Mouse (Mus musculus) hindbrain, postnatal 0 days (tissue): Measurements from ENCODE around the gene Lrrfip2. TPM values are rescaled to one million over a fixed set of nuclear protein-coding genes. Genes with fewer than 3 reads are reported as not detected.
A peak's percentile ranks its signal among the peaks of the same experiment; 100 is the strongest.

ENCODE experiments used
- ATAC-seq: fragments of 200-750 bp; cut with Nextera tagmentation; 2 replicates; pipeline ENCODE4 v1.8.0; 2017; ENCODE audit warnings: mild to moderate bottlenecking, moderate TSS enrichment, moderate library complexity
- DNase-seq: peaks from one replicate; pipeline ENCODE4 v3.0.0-alpha.2; 2015; ENCODE audit warnings: low spot score
- H3K27ac ChIP-seq: fragments of 300-500 bp; sonication (generic); 2 replicates; pipeline ENCODE4 v1.5.1; 2014; ENCODE audit warnings: mild to moderate bottlenecking
- H3K27me3 ChIP-seq: fragments of 300-500 bp; sonication (generic); 2 replicates; pipeline ENCODE4 v1.6.1; 2014; ENCODE audit warnings: low read length, mixed read lengths; ENCODE audit not compliant: insufficient read depth
- H3K36me3 ChIP-seq: fragments of 300-500 bp; sonication (generic); 2 replicates; pipeline ENCODE4 v1.6.1; 2014; ENCODE audit warnings: low read length, mixed read lengths; ENCODE audit not compliant: insufficient read depth
- H3K4me1 ChIP-seq: fragments of 300-500 bp; sonication (generic); 2 replicates; pipeline ENCODE4 v1.6.1; 2014; ENCODE audit warnings: antibody characterized with exemption, low read length, mixed read lengths; ENCODE audit not compliant: insufficient read depth
- H3K4me2 ChIP-seq: fragments of 300-500 bp; sonication (generic); 2 replicates; pipeline ENCODE4 v1.6.1; 2014; ENCODE audit warnings: low read depth, mild to moderate bottlenecking, low read length, moderate library complexity, mixed read lengths
- H3K4me3 ChIP-seq: fragments of 300-500 bp; sonication (generic); 2 replicates; pipeline ENCODE4 v1.5.1; 2014; ENCODE audit warnings: low read length
- H3K9ac ChIP-seq: fragments of 300-500 bp; sonication (generic); replicated peaks from 2 replicates; pipeline ENCODE4 v1.6.1; 2014; ENCODE audit warnings: mild to moderate bottlenecking, low read length, moderate library complexity, mixed read lengths
- H3K9me3 ChIP-seq: fragments of 300-500 bp; sonication (generic); 2 replicates; pipeline ENCODE4 v1.6.1; 2016; ENCODE audit warnings: low read length, mixed read lengths
- CTCF ChIP-seq: IDR thresholded peaks from 2 replicates; pipeline ENCODE4 v1.5.1; 2016; ENCODE audit warnings: antibody characterized with exemption, control low read depth, low read depth
- WGBS: fragments of 180-500 bp; shearing (Covaris S2); extraction: QIAGEN DNeasy Blood & Tissue Kit; methylation state at CpG from one replicate; pipeline ENCODE4 v1.1.7; 2014; 5-methylcytosine and 5-hydroxymethylcytosine counted together
- polyA plus RNA-seq: library from polyadenylated mRNA; unstranded; fragments of >200 nt; fragmentation: Nextera tagmentation; extraction: Ambion mirVana; gene quantifications from 2 replicates; pipeline ENCODE4 v1.2.1, GENCODE M21; 2015
- total RNA-seq: library from RNA; depleted of rRNA; stranded (reverse); fragments of >200 nt; gene quantifications from 2 replicates; pipeline ENCODE4 v1.2.3, GENCODE M21; 2014

The Lrrfip2 gene
- total and polyA plus RNA-seq, 2 experiments from 2014 or later: 20.8 to 38.8 TPM

DNA sequence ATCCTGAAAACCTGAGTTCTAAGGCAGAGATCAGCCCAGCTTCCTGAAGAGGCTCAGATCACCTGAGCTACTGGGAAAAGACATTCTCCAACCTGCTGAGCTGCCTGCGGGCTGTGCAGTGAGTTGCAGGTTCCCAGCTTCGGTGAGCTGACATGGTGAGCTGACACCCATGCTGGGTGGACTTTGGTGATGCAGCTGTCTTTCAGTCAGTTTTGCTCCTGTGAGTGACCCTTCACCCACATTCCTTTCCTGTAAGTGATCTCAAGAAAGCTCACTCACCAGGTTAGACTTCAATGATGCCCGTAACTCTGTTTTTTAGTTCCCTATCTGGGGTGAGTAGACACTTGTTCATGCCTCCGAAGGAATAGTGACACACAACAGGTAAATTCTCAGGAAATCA is 32.1 kb upstream of the Lrrfip2 start:
- no peak for TF ChIP-seq CTCF
- H3K4me2 ChIP-seq: no peak overlapping the region
- no peaks in the 10 kb centered on the region for H3K36me3 ChIP-seq
- H3K27ac ChIP-seq: no peak overlapping the region
- H3K4me3 ChIP-seq: no peak overlapping the region
- 0 out of 2 replicates have a peak, but pooled peaks cover 3% of the 10 kb centered on the region for H3K4me1 ChIP-seq
- H3K9ac ChIP-seq: no peak overlapping the region
- H3K9me3 ChIP-seq: no peaks in the 10 kb centered on the region
- ATAC-seq (no peak), DNase-seq (no peak)
- WGBS: 73% methylated on average over 4 of the region's 4 CpGs
- H3K27me3 ChIP-seq: no peaks in the 10 kb centered on the region

DNA sequence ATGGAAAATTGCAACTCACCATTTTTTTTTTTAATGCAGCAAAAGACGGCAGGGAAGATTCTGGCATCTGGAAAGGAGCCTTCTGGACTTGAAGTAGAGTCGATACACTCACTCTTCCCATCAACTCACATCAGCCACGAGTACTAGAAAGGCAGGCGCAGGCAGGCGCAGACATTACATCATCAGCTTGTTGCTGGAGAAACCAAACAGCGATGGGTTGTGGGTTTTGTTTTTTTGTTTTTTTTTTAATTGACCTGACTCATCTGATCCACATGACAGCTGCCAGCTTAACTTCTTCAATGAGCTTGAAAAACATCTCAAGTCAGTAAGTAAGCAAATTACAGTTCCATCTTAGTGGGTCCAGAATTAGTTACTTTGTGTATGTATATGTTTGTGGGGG is 31.3 kb upstream of the Lrrfip2 start:
- no peak for DNase-seq
- Histone ChIP-seq H3K36me3 (no peaks in the 10 kb centered on the region), H3K4me1 (0 out of 2 replicates have a peak, but pooled peaks cover 3% of the 10 kb centered on the region), H3K4me3 (no peak overlapping the region), H3K27me3 (no peaks in the 10 kb centered on the region), H3K9ac (no peak overlapping the region), H3K4me2 (no peak overlapping the region), H3K27ac (no peak overlapping the region), H3K9me3 (no peaks in the 10 kb centered on the region)
- ATAC-seq: no peak
- TF ChIP-seq CTCF: no peak
- 65% methylated on average over 6 of the region's 6 CpGs for WGBS

- 35% methylated on average over 3 of the region's 3 CpGs for WGBS
- DNase-seq: no peak
- Histone ChIP-seq H3K9me3 (no peaks in the 10 kb centered on the region), H3K4me1 (0 out of 2 replicates have a peak, but pooled peaks cover 3% of the 10 kb centered on the region), H3K36me3 (no peaks in the 10 kb centered on the region), H3K27me3 (no peaks in the 10 kb centered on the region), H3K4me2 (no peak overlapping the region), H3K4me3 (no peak overlapping the region), H3K27ac (no peak overlapping the region), H3K9ac (no peak overlapping the region)
- TF ChIP-seq CTCF: no peak
- no peak for ATAC-seq
These were observed 30.3 kb upstream of the Lrrfip2 start for GRCm38 (mm10) chr9:111086995-111087606.

GRCm38 (mm10) chr9:111087960-111088359 is 29.4 kb upstream of the Lrrfip2 start:
- TF ChIP-seq CTCF: no peak
- ATAC-seq: no peak
- 9% methylated on average over 5 of the region's 5 CpGs for WGBS

DNA sequence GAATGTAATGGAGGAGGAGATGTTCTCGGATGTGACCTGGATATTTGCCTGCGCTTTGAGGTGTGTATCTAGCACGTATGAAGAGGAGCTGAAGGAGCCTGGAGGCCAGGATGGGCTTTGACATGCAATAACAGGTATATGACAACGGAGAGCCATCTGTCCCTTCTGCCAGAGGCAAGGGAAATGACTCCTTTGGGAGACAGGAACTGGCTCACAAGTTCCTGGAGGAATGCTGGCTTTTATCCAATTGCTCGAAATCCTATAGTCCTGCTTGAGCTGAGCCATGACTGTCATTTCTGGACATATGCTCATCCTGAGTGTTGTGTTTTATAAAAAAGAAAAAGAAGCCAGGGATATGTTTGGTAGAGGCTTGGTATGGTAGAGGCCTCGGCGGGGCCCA is 28.5 kb upstream of the Lrrfip2 start:
- no peak for TF ChIP-seq CTCF
- H3K4me1 ChIP-seq: 0 out of 2 replicates have a peak, but pooled peaks cover 3% of the 10 kb centered on the region
- WGBS: 26% methylated on average over 7 of the region's 7 CpGs
- H3K27ac ChIP-seq: no peak overlapping the region
- ATAC-seq (no peak), DNase-seq (peak; percentile 60)
- no peaks in the 10 kb centered on the region for H3K36me3 ChIP-seq
- no peaks in the 10 kb centered on the region for H3K27me3 ChIP-seq
- no peak overlapping the region for H3K4me3 ChIP-seq
- no peak overlapping the region for H3K4me2 ChIP-seq
- no peak overlapping the region for H3K9ac ChIP-seq
- H3K9me3 ChIP-seq: no peaks in the 10 kb centered on the region

More at GRCm38 (mm10) chr9:111087960-111088359, 29.4 kb upstream of the Lrrfip2 start:
- H3K4me3 ChIP-seq: no peak overlapping the region
- H3K36me3 ChIP-seq: no peaks in the 10 kb centered on the region
- no peaks in the 10 kb centered on the region for H3K9me3 ChIP-seq
- 0 out of 2 replicates have a peak, but pooled peaks cover 3% of the 10 kb centered on the region for H3K4me1 ChIP-seq
- no peaks in the 10 kb centered on the region for H3K27me3 ChIP-seq
- no peak for DNase-seq
- no peak overlapping the region for H3K27ac ChIP-seq
- no peak overlapping the region for H3K9ac ChIP-seq
- H3K4me2 ChIP-seq: no peak overlapping the region

- 0 out of 2 replicates have a peak, but pooled peaks cover 3% of the 10 kb centered on the region for H3K4me1 ChIP-seq
- ATAC-seq (no peak), DNase-seq (peak; percentile 62)
- no peak overlapping the region for H3K4me2 ChIP-seq
- no peaks in the 10 kb centered on the region for H3K9me3 ChIP-seq
- no peaks in the 10 kb centered on the region for H3K27me3 ChIP-seq
- 51% methylated on average over 9 of the region's 9 CpGs for WGBS
- H3K4me3 ChIP-seq: no peak overlapping the region
- no peak overlapping the region for H3K27ac ChIP-seq
- no peak for TF ChIP-seq CTCF
- no peak overlapping the region for H3K9ac ChIP-seq
- H3K36me3 ChIP-seq: no peaks in the 10 kb centered on the region
These were observed 24.7 kb upstream of the Lrrfip2 start for GRCm38 (mm10) chr9:111092657-111093056.

GRCm38 (mm10) chr9:111093094-111093493 is 24.3 kb upstream of the Lrrfip2 start:
- 34% methylated on average over 5 of the region's 5 CpGs for WGBS
- H3K4me2 ChIP-seq: no peak overlapping the region

More at GRCm38 (mm10) chr9:111093094-111093493, 24.3 kb upstream of the Lrrfip2 start:
- peak; percentile 92 for TF ChIP-seq CTCF
- H3K4me3 ChIP-seq: no peak overlapping the region
- H3K27me3 ChIP-seq: no peaks in the 10 kb centered on the region
- no peak overlapping the region for H3K27ac ChIP-seq
- no peak overlapping the region for H3K9ac ChIP-seq
- DNase-seq: peak; percentile 78
- 0 out of 2 replicates have a peak, but pooled peaks have one; percentile 40 for ATAC-seq
- H3K4me1 ChIP-seq: 0 out of 2 replicates have a peak, but pooled peaks cover 3% of the 10 kb centered on the region
- H3K36me3 ChIP-seq: no peaks in the 10 kb centered on the region
- no peaks in the 10 kb centered on the region for H3K9me3 ChIP-seq
